Mouse (Mus musculus): ENCODE results near the gene Macrod2.

DNA sequence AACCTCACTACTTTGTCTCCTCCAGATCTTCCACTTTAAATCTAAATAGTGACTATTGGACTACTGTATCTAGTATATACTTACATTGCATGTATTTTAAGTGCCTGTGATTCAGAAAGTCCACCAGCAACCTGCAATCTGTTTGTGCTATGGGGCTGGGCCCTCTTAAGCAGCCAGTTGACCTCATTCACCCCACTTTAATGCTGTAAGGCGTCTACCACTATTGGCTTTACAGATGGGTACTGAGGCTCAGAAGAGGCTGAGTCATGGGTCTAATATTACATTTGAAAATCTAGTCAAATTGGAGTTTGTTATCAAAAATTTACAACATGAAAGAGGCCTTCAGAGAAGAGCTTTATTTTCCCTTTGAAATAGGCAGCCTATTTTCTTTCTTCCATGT, 722.5 kb downstream of the Macrod2 start:
- TF ChIP-seq GATA1 (IDR thresholded peaks at IDR 0.05; ENCODE audit: borderline replicate concordance, low read length) (no peak), FLI1 (IDR thresholded peaks at IDR 0.05; ENCODE audit: low read length) (no peak)

Measured in megakaryocyte, embryonic 14.5 days (primary cell).